Mouse (Mus musculus) forebrain, embryonic 16.5 days (tissue): ENCODE results near the gene Hgd. TPM values are rescaled to one million over a fixed set of nuclear protein-coding genes. Genes with fewer than 3 reads are reported as not detected.
"Not testable (repeated sequence)": the region's sequence is repeated elsewhere in the genome, so short reads cannot be mapped to it uniquely, and the experiment has no call there.

Experiments used
- ATAC-seq: fragments of 200-750 bp; cut with Nextera tagmentation; 2 replicates; pipeline ENCODE4 v1.8.0; 2017; ENCODE audit warnings: mild to moderate bottlenecking, moderate library complexity
- H3K27ac ChIP-seq: fragments of 300-500 bp; sonication (generic); 2 replicates; pipeline ENCODE4 v1.5.1; 2014; ENCODE audit warnings: low read length, control low read depth
- H3K27me3 ChIP-seq: fragments of 300-500 bp; sonication (generic); replicated peaks from 2 replicates; pipeline ENCODE4 v1.6.1; 2014; ENCODE audit warnings: low read length; ENCODE audit not compliant: control insufficient read depth, insufficient read depth
- H3K36me3 ChIP-seq: fragments of 300-500 bp; sonication (generic); 2 replicates; pipeline ENCODE4 v1.6.1; 2014; ENCODE audit not compliant: control insufficient read depth, insufficient read depth
- H3K4me1 ChIP-seq: fragments of 300-500 bp; sonication (generic); replicated peaks from 2 replicates; pipeline ENCODE4 v1.6.1; 2014; ENCODE audit warnings: low read length; ENCODE audit not compliant: control insufficient read depth, insufficient read depth
- H3K4me2 ChIP-seq: fragments of 300-500 bp; sonication (generic); 2 replicates; pipeline ENCODE4 v1.6.1; 2014; ENCODE audit warnings: mild to moderate bottlenecking, low read length, control low read depth
- H3K4me3 ChIP-seq: fragments of 300-500 bp; sonication (generic); replicated peaks from 2 replicates; pipeline ENCODE4 v1.5.1; 2014; ENCODE audit warnings: mild to moderate bottlenecking, low read length, control low read depth
- H3K9ac ChIP-seq: fragments of 300-500 bp; sonication (generic); replicated peaks from 2 replicates; pipeline ENCODE4 v1.6.1; 2014; ENCODE audit warnings: low read depth, low read length, control low read depth
- H3K9me3 ChIP-seq: fragments of 300-500 bp; sonication (generic); 2 replicates; pipeline ENCODE4 v1.6.1; 2016; ENCODE audit warnings: low read length; ENCODE audit not compliant: control insufficient read depth
- WGBS: fragments of 180-500 bp; shearing (Covaris S2); extraction: QIAGEN DNeasy Blood & Tissue Kit; methylation state at CpG from one replicate; pipeline ENCODE4 v1.1.7; 2014; 5-methylcytosine and 5-hydroxymethylcytosine counted together
- polyA plus RNA-seq: library from polyadenylated mRNA; unstranded; fragments of >200 nt; fragmentation: Nextera tagmentation; extraction: Ambion mirVana; gene quantifications from 2 replicates; pipeline ENCODE4 v1.2.1, GENCODE M21; 2015

Hgd gene
- polyA plus RNA-seq, 1 experiment from 2014 or later = 0.23 TPM

DNA sequence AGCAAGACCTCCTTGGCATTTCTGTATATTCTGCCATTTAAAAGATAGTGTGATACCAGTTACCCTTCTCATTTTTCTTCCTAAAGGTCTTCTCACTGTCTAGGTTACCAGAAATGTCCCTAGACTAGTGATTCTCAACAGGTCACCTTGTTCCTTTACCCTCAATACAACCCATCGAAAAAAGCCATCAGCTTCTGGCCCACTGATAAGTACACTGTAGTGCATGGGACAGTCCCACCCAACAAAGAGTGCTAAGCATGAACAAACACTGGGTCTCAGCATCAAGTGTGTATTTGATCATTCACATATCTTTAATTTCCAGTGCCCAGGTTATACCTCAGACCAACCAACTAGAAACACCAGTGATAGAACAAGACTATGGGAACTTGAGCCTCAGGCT is 55.1 kb downstream of the Hgd start:
- H3K36me3 ChIP-seq = no peaks in the 10 kb centered on the region
- no peaks in the 10 kb centered on the region for H3K9me3 ChIP-seq
- no peak overlapping the region for H3K4me3 ChIP-seq
- no peak overlapping the region for H3K9ac ChIP-seq
- H3K27me3 ChIP-seq = no peaks in the 10 kb centered on the region
- ATAC-seq = no peak
- no peak overlapping the region for H3K4me2 ChIP-seq
- WGBS = 94% methylated on average over 1 of the region's 1 CpGs
- H3K27ac ChIP-seq = no peak overlapping the region
- H3K4me1 ChIP-seq = no peaks in the 10 kb centered on the region

DNA sequence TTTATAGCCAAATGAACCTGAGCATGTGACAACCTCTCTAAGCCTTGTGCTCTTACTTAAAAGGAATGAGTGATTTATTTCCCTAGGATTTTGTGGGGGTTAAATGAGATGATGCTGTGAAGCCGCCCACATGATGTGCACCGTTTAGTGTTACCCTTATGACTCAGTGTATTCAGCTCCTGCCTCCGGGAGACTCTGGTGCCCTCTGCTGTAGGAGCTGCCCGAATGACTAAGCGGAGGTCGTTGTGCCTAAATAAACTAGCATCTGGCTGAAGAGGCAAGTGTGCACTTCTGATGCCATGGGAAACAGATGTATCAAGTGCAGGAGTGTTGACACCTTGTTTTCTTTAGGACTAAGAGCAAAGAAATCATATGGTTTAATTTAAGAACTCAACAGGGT is 56.2 kb downstream of the Hgd start:
- Histone ChIP-seq H3K4me1 (no peaks in the 10 kb centered on the region), H3K9me3 (no peaks in the 10 kb centered on the region), H3K9ac (no peak overlapping the region), H3K4me2 (no peak overlapping the region), H3K4me3 (no peak overlapping the region), H3K27me3 (no peaks in the 10 kb centered on the region), H3K36me3 (no peaks in the 10 kb centered on the region), H3K27ac (no peak overlapping the region)
- no peak for ATAC-seq
- WGBS = 63% methylated on average over 6 of the region's 6 CpGs

DNA sequence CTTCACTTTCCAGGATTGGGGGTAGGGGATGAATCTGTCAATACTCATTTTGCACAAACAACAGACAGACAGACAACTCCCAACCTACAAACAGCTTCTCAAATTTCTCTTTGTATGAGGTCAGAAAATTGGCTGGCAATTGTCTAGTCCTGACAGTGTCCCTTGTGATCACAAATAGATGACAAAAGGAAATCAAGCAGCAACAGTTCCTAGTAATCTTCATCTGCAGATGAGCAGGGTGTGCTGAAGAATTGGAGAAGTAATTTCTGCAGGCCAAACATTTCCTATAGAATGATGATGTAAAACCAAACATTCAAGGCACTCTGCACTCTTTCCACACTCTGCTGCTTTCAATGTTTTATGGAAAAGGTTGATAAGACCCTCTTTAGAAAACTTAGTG is 57.8 kb downstream of the Hgd start:
- Histone ChIP-seq H3K9ac (no peak overlapping the region), H3K27ac (no peak overlapping the region), H3K27me3 (no peaks in the 10 kb centered on the region), H3K9me3 (no peaks in the 10 kb centered on the region), H3K36me3 (no peaks in the 10 kb centered on the region), H3K4me1 (no peaks in the 10 kb centered on the region), H3K4me2 (no peak overlapping the region), H3K4me3 (no peak overlapping the region)
- ATAC-seq = no peak

DNA sequence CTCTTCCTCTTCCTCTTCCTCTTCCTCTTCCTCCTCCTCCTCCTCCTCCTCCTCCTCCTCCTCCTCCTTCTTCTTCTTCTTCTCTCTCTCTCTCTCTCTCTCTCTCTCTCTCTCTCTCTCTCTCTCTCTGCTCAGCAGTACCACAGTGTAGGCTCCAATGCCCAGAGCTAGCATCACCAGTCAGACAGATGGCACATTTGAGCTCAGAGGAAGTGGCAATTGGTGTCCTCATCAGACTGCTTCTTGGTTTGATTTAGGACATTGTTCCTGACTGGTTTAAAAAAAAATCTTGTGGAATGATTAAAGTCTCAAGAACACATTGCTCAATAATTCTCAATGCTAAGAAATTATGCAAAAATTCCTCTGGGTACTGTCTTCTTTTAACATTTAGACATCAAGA is 60.6 kb downstream of the Hgd start:
- not testable (repeated sequence) for H3K4me1 ChIP-seq, H3K4me2 ChIP-seq, H3K27me3 ChIP-seq, H3K27ac ChIP-seq, H3K9me3 ChIP-seq, ATAC-seq, H3K36me3 ChIP-seq, H3K4me3 ChIP-seq, H3K9ac ChIP-seq

DNA sequence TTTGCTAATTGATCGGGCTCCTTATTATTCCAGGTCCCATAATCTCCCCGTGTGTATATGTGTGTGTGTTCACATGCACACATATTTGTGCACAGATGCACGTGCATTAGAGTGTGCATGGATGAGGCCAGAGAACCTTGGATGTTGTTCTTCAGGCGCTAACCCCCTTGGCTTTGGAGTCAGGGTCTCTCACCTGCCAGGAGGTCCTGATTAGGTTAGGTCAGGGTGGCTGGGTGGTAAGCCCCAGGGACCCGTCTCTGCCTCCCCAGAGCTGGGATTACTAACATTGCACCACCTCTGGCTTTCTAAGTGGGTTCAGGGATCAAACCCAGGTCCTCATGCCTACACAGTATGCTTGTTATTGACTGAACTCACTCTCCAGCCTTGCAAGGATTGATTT is 64.5 kb downstream of the Hgd start:
- H3K9me3 ChIP-seq = no peaks in the 10 kb centered on the region
- peaks cover 15% of the 10 kb centered on the region for H3K36me3 ChIP-seq
- no peak for ATAC-seq
- H3K4me3 ChIP-seq = no peak overlapping the region
- no peaks in the 10 kb centered on the region for H3K4me1 ChIP-seq
- H3K9ac ChIP-seq = no peak overlapping the region
- no peak overlapping the region for H3K27ac ChIP-seq
- 90% methylated on average over 5 of the region's 5 CpGs for WGBS
- no peak overlapping the region for H3K4me2 ChIP-seq
- H3K27me3 ChIP-seq = no peaks in the 10 kb centered on the region

DNA sequence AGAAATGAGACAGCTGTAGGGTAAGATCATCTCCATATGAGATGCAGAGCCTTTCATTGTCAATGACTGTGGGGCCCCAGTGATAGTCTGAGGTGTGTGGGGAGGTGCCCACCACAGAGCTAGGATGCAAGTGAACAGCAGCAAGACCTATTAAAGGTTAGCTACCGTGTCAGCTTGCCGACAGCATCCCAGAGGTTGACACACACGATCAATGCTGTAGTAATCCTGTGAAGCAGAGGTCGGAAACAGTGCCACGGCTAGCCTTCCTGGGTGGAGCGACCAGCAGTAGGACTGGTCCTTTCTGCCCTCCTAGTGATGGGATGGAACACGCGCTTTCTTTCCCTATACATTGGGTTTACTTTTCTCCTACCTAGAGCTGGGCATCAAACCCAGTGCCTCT is 65.3 kb downstream of the Hgd start:
- H3K9ac ChIP-seq = no peak overlapping the region
- H3K27me3 ChIP-seq = no peaks in the 10 kb centered on the region
- peaks cover 15% of the 10 kb centered on the region for H3K36me3 ChIP-seq
- H3K27ac ChIP-seq = no peak overlapping the region
- 91% methylated on average over 8 of the region's 8 CpGs for WGBS
- ATAC-seq = no peak
- no peaks in the 10 kb centered on the region for H3K9me3 ChIP-seq
- no peak overlapping the region for H3K4me2 ChIP-seq
- H3K4me3 ChIP-seq = no peak overlapping the region
- H3K4me1 ChIP-seq = no peaks in the 10 kb centered on the region

DNA sequence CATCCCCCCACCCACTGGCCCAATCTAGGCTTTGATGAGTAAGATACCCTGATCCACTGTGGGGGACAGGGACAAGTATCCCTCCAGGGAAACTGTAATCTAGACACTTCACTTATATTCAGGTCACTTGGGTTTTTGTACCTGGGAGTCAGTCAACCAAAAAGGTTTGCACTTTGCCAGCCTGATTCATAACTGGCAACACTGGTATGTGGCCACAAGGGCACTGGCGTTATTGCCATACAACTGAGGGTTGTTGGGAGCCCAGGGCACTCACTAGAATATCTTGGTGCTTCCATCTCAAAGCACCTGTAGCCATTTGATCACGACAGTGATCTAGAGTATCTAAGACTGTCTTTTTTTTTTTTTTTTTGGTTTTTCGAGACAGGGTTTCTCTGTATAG is 65.8 kb downstream of the Hgd start:
- no peaks in the 10 kb centered on the region for H3K27me3 ChIP-seq
- H3K4me2 ChIP-seq = no peak overlapping the region
- H3K4me3 ChIP-seq = no peak overlapping the region
- H3K36me3 ChIP-seq = peaks cover 15% of the 10 kb centered on the region
- 90% methylated on average over 3 of the region's 3 CpGs for WGBS
- H3K9ac ChIP-seq = no peak overlapping the region
- H3K4me1 ChIP-seq = no peaks in the 10 kb centered on the region
- ATAC-seq = no peak
- no peaks in the 10 kb centered on the region for H3K9me3 ChIP-seq
- no peak overlapping the region for H3K27ac ChIP-seq

DNA sequence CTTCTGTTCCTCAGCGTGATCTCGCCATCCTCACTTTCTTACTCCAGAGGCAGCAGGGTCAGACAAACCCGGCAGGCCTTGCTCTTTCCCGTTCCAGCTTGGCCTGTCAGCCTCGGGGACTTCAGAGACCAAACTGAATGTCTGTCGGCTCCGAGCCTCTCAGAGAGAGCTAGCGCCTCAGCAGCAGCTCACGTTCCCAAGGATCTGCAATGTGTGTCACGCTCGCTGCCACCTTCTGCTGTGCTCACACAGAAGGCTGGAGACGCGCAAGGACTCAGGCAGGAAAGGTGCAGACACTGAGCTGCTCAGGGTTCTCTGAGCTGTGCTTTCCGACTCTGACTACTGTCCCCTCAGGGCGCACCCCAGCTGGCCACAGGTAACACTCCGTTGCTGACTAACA is 67.1 kb downstream of the Hgd start:
- Histone ChIP-seq H3K9ac (no peak overlapping the region), H3K4me1 (peaks cover under 1% of the 10 kb centered on the region; the same call in 1 of the 2 replicates), H3K36me3 (peaks cover 15% of the 10 kb centered on the region), H3K9me3 (no peaks in the 10 kb centered on the region), H3K27me3 (no peaks in the 10 kb centered on the region), H3K27ac (no peak overlapping the region), H3K4me2 (no peak overlapping the region), H3K4me3 (no peak overlapping the region)
- ATAC-seq = no peak
- 92% methylated on average over 16 of the region's 16 CpGs for WGBS

DNA sequence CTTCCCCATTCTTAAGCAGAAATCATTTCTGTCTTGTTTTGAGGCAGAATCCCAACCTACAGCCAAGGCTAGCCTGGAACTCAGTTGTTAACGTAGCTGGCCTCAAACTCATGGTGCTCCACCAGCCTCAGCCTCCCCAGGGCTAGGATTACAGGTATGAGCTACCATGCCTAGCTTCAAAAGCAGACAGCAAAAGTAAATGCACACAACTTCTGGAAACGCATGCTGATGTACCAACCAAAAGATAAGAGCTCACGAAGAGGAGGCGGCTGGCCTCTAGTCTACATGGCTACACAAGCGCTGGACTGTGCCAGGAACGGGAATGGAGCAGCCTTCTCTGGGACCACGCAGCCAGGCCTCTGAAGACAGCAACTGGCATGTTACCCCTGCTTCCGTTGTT is 68.0 kb downstream of the Hgd start:
- Histone ChIP-seq H3K4me3 (no peak overlapping the region), H3K4me1 (peaks cover 9% of the 10 kb centered on the region), H3K27ac (no peak overlapping the region), H3K36me3 (peaks cover 15% of the 10 kb centered on the region), H3K4me2 (no peak overlapping the region), H3K27me3 (no peaks in the 10 kb centered on the region), H3K9ac (no peak overlapping the region), H3K9me3 (no peaks in the 10 kb centered on the region)
- ATAC-seq = no peak
- 93% methylated on average over 8 of the region's 8 CpGs for WGBS

DNA sequence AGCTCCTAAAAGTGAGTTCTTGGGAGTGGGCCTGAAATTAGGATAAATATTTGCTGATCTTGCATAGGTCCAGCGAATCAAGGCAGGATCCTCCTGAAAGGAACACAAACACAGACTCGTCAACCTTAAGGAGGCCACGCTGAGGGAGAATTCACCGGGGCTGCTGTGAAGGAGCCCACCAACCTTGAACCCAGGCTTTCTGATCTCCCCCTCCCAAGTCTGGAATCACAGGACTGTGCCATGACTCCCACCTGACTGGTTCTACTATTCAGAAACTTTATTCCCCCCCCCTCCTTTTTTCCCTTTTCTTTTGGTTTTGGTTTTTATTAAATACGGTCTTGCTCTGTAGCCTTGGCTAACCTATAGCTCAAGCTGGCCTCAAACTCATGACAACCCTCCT is 69.1 kb downstream of the Hgd start:
- no peak for ATAC-seq
- peaks cover 15% of the 10 kb centered on the region for H3K36me3 ChIP-seq
- no peak overlapping the region for H3K4me2 ChIP-seq
- H3K27ac ChIP-seq = no peak overlapping the region
- 85% methylated on average over 5 of the region's 5 CpGs for WGBS
- no peak overlapping the region for H3K4me3 ChIP-seq
- H3K9ac ChIP-seq = no peak overlapping the region
- no peaks in the 10 kb centered on the region for H3K27me3 ChIP-seq
- H3K4me1 ChIP-seq = peaks cover 12% of the 10 kb centered on the region
- no peaks in the 10 kb centered on the region for H3K9me3 ChIP-seq
